Mouse (Mus musculus) induced T-regulatory cell, adult 2 months (primary cell): ENCODE data around the gene Gm10375.
"Not testable (repeated sequence)": the region's sequence is repeated elsewhere in the genome, so short reads cannot be mapped to it uniquely, and the experiment has no call there.

Experiments used
- DNase-seq: peaks from one replicate; pipeline ENCODE4 v3.0.0-alpha.2; 2012; ENCODE audit warnings: low read depth

Gm10375 gene

DNA sequence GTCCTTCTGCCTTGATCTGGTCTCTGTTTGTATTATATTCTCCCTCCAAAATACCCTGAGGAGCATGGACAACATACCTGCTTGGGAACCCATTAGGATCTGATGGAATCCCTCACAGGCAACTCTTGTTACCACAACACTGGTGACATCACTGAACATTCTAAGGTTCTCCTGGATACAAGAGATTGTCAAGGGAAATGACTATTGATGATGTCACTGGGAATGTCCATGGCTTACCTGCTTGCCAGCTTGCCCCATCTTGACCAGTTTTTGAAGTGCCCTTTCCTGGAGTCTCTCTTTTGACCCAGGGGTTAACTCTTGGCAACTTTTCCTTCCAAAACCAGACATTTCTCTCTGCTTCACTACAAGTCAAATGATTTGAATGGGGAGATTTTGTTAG lies at the start of gene Gm10375:
Gene Gm10375 (minus strand): TSS at position 101 of the 400 bp plus-strand sequence.
- DNase-seq = not testable (repeated sequence)

DNA sequence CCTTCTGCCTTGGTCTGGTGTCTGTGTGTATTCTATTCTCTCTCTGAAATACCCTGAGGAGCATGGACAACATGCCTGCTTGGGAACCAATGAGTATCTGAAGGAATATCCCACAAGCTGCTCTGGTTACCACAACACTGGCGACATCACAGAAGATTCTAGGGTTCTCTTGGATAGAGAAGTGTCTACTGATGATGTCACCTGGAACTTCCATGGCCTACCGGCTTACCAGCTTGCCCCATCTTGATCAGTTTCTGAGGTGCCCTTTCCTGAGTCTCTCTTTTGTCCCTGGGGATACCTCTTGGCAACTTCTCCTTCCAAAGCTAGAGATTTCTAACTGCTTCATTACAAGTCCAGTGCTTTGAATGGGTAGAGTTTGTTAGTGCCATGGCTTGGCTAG lies 28.8 kb downstream of the Gm10375 start, which contains the start of gene Gm17654:
Gene Gm17654 (minus strand): TSS at position 101 of the 400 bp plus-strand sequence.
- DNase-seq = not testable (repeated sequence)

DNA sequence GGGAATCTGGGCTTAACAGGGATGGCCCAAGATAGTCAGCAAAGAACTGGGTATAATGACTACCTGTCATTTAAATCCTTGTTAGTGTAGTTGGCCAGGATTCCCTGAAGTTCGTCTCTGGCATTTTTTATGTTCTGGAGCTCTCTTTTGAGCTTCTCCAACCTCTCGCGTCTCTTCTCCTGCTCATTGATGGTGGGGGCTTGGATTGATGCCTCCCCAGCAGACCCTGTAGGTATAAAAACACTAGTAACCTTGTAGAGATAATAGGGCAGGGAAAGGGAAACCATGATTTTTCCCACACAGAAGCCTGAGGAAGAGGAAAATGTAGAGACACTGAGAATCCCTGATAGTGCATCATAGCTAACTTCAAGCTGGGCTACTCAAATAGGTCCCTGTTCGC lies 29.8 kb downstream of the Gm10375 start:
- DNase-seq = not testable (repeated sequence)
